Mouse (Mus musculus) midbrain, postnatal 0 days (tissue): ENCODE measurements around the gene Bmp2k. TPM values are rescaled to one million over a fixed set of nuclear protein-coding genes. Genes with fewer than 3 reads are reported as not detected.
A peak's percentile ranks its signal among the peaks of the same experiment; 100 is the strongest.

Experiments used
- ATAC-seq: fragments of 200-750 bp; cut with Nextera tagmentation; 2 replicates; pipeline ENCODE4 v1.8.0; 2017; ENCODE audit warnings: moderate number of reproducible peaks, mild to moderate bottlenecking, moderate TSS enrichment, moderate library complexity; ENCODE audit not compliant: low FRiP score
- DNase-seq: peaks from one replicate; pipeline ENCODE4 v3.0.0-alpha.2; 2015; ENCODE audit warnings: low spot score
- H3K27ac ChIP-seq: fragments of 300-500 bp; sonication (generic); 2 replicates; pipeline ENCODE4 v1.5.1; 2014; ENCODE audit warnings: low read depth, mild to moderate bottlenecking, low read length, mixed read lengths
- H3K27me3 ChIP-seq: fragments of 300-500 bp; sonication (generic); 2 replicates; pipeline ENCODE4 v1.6.1; 2014; ENCODE audit warnings: low read length, control low read depth, mixed read lengths; ENCODE audit not compliant: insufficient read depth
- H3K36me3 ChIP-seq: fragments of 300-500 bp; sonication (generic); 2 replicates; pipeline ENCODE4 v1.6.1; 2014; ENCODE audit warnings: low read length, control low read depth, mixed read lengths; ENCODE audit not compliant: insufficient read depth
- H3K4me1 ChIP-seq: fragments of 300-500 bp; sonication (generic); 2 replicates; pipeline ENCODE4 v1.6.1; 2014; ENCODE audit warnings: mild to moderate bottlenecking, control low read depth, antibody characterized with exemption, low read length, mixed read lengths; ENCODE audit not compliant: insufficient read depth
- H3K4me2 ChIP-seq: fragments of 300-500 bp; sonication (generic); 2 replicates; pipeline ENCODE4 v1.6.1; 2014; ENCODE audit warnings: low read depth, mild to moderate bottlenecking, low read length, mixed read lengths; ENCODE audit not compliant: poor library complexity, severe bottlenecking
- H3K4me3 ChIP-seq: fragments of 300-500 bp; sonication (generic); 2 replicates; pipeline ENCODE4 v1.5.1; 2014; ENCODE audit warnings: low read depth, mild to moderate bottlenecking, low read length, moderate library complexity
- H3K9ac ChIP-seq: fragments of 300-500 bp; sonication (generic); replicated peaks from 2 replicates; pipeline ENCODE4 v1.6.1; 2014; ENCODE audit warnings: mild to moderate bottlenecking, low read length, moderate library complexity, mixed read lengths; ENCODE audit not compliant: poor library complexity, severe bottlenecking
- H3K9me3 ChIP-seq: fragments of 300-500 bp; sonication (generic); 2 replicates; pipeline ENCODE4 v1.6.1; 2016; ENCODE audit warnings: low read length, control low read depth
- CTCF ChIP-seq: IDR thresholded peaks from 2 replicates; pipeline ENCODE4 v1.5.1; 2016; ENCODE audit warnings: antibody characterized with exemption, mild to moderate bottlenecking
- WGBS: fragments of 180-500 bp; shearing (Covaris S2); extraction: QIAGEN DNeasy Blood & Tissue Kit; methylation state at CpG from one replicate; pipeline ENCODE4 v1.1.7; 2014; 5-methylcytosine and 5-hydroxymethylcytosine counted together
- polyA plus RNA-seq: library from polyadenylated mRNA; unstranded; fragments of >200 nt; fragmentation: Nextera tagmentation; extraction: Ambion mirVana; gene quantifications from 2 replicates; pipeline ENCODE4 v1.2.1, GENCODE M21; 2015
- total RNA-seq: library from RNA; depleted of rRNA; stranded (reverse); fragments of >200 nt; gene quantifications from 2 replicates; pipeline ENCODE4 v1.2.3, GENCODE M21; 2014

Bmp2k gene
- total and polyA plus RNA-seq, 2 experiments from 2014 or later, result 9.5 to 19.4 TPM

- Histone ChIP-seq H3K9ac (no peak overlapping the region), H3K9me3 (no peaks in the 10 kb centered on the region), H3K27me3 (no peaks in the 10 kb centered on the region), H3K4me1 (no peaks in the 10 kb centered on the region), H3K4me3 (no peak overlapping the region), H3K27ac (no peak overlapping the region), H3K4me2 (no peak overlapping the region), H3K36me3 (peaks cover 21% of the 10 kb centered on the region)
- ATAC-seq, result no peak
- TF ChIP-seq CTCF, result no peak
- WGBS, result 95% methylated on average over 16 of the region's 16 CpGs
- DNase-seq, result no peak
These were observed 90.3 kb downstream of the Bmp2k start for GRCm38 (mm10) chr5:97087746-97088145.

- TF ChIP-seq CTCF, result no peak
- no peak overlapping the region for H3K27ac ChIP-seq
- no peak overlapping the region for H3K4me3 ChIP-seq
- peaks cover 21% of the 10 kb centered on the region for H3K36me3 ChIP-seq
- H3K9ac ChIP-seq, result no peak overlapping the region
- no peak for ATAC-seq
- 86% methylated on average over 6 of the region's 6 CpGs for WGBS
- no peak for DNase-seq
- H3K9me3 ChIP-seq, result no peaks in the 10 kb centered on the region
- no peaks in the 10 kb centered on the region for H3K27me3 ChIP-seq
- H3K4me1 ChIP-seq, result no peaks in the 10 kb centered on the region
- no peak overlapping the region for H3K4me2 ChIP-seq
These were observed 90.7 kb downstream of the Bmp2k start for GRCm38 (mm10) chr5:97088231-97088630.

- Histone ChIP-seq H3K4me2 (no peak overlapping the region), H3K27ac (no peak overlapping the region), H3K27me3 (no peaks in the 10 kb centered on the region), H3K9ac (no peak overlapping the region), H3K9me3 (no peaks in the 10 kb centered on the region), H3K36me3 (peaks cover 18% of the 10 kb centered on the region), H3K4me3 (no peak overlapping the region), H3K4me1 (no peaks in the 10 kb centered on the region)
- no peak for DNase-seq
- TF ChIP-seq CTCF, result no peak
- ATAC-seq, result no peak
- 95% methylated on average over 3 of the region's 3 CpGs for WGBS
These were observed 91.9 kb downstream of the Bmp2k start for GRCm38 (mm10) chr5:97089426-97089825.

- no peak overlapping the region for H3K9ac ChIP-seq
- H3K27me3 ChIP-seq, result no peaks in the 10 kb centered on the region
- H3K4me2 ChIP-seq, result no peak overlapping the region
- H3K4me3 ChIP-seq, result no peak overlapping the region
- H3K4me1 ChIP-seq, result no peaks in the 10 kb centered on the region
- 58% methylated on average over 6 of the region's 6 CpGs for WGBS
- H3K27ac ChIP-seq, result no peak overlapping the region
- no peak for DNase-seq
- peak; percentile 18; the same call in 1 of the 2 replicates for ATAC-seq
- TF ChIP-seq CTCF, result no peak
- peaks cover 15% of the 10 kb centered on the region for H3K36me3 ChIP-seq
- no peaks in the 10 kb centered on the region for H3K9me3 ChIP-seq
These were observed 92.7 kb downstream of the Bmp2k start for GRCm38 (mm10) chr5:97090034-97090784.

- peaks cover 12% of the 10 kb centered on the region; the same call in 1 of the 2 replicates for H3K36me3 ChIP-seq
- H3K4me2 ChIP-seq, result no peak overlapping the region
- no peak overlapping the region for H3K27ac ChIP-seq
- DNase-seq (no peak), ATAC-seq (0 out of 2 replicates have a peak, but pooled peaks have one; percentile 21)
- WGBS, result 67% methylated on average over 8 of the region's 8 CpGs
- no peak for TF ChIP-seq CTCF
- no peak overlapping the region for H3K9ac ChIP-seq
- H3K27me3 ChIP-seq, result no peaks in the 10 kb centered on the region
- H3K4me1 ChIP-seq, result no peaks in the 10 kb centered on the region
- H3K4me3 ChIP-seq, result no peak overlapping the region
- H3K9me3 ChIP-seq, result no peaks in the 10 kb centered on the region
These were observed 95.5 kb downstream of the Bmp2k start for GRCm38 (mm10) chr5:97092970-97093369.

- no peaks in the 10 kb centered on the region for H3K9me3 ChIP-seq
- no peak for ATAC-seq
- TF ChIP-seq CTCF, result no peak
- H3K36me3 ChIP-seq, result peaks cover 20% of the 10 kb centered on the region
- H3K27me3 ChIP-seq, result no peaks in the 10 kb centered on the region
- H3K4me3 ChIP-seq, result no peak overlapping the region
- no peaks in the 10 kb centered on the region for H3K4me1 ChIP-seq
- WGBS, result 79% methylated on average over 12 of the region's 13 CpGs
- H3K4me2 ChIP-seq, result no peak overlapping the region
- no peak overlapping the region for H3K9ac ChIP-seq
- no peak for DNase-seq
- H3K27ac ChIP-seq, result no peak overlapping the region
These were observed 97.8 kb downstream of the Bmp2k start for GRCm38 (mm10) chr5:97095335-97095734.
